Mouse (Mus musculus): Measurements from ENCODE around the gene 1700001J03Rik. TPM values are rescaled to one million over a fixed set of nuclear protein-coding genes. Genes with fewer than 3 reads are reported as not detected.
"Not testable (repeated sequence)": the region's sequence is repeated elsewhere in the genome, so short reads cannot be mapped to it uniquely, and the experiment has no call there.

1700001J03Rik gene
- polyA plus RNA-seq, 1 experiment from 2014 or later, result not detected

GRCm38 (mm10) chr5:146193360-146193759 is 8.3 kb upstream of the 1700001J03Rik start:
- Histone ChIP-seq H3K4me1 (ENCODE audit: control insufficient read depth, insufficient read depth, low read length) (no peaks in the 10 kb centered on the region), H3K36me3 (ENCODE audit: control insufficient read depth, insufficient read depth) (no peaks in the 10 kb centered on the region), H3K4me2 (ENCODE audit: low read depth, low read length) (no peak overlapping the region), H3K9me3 (replicated peaks; ENCODE audit: control insufficient read depth, low read length) (no peaks in the 10 kb centered on the region), H3K27me3 (ENCODE audit: control insufficient read depth, insufficient read depth, low read length) (no peaks in the 10 kb centered on the region), H3K4me3 (ENCODE audit: low read length) (no peak overlapping the region), H3K27ac (ENCODE audit: low read length) (no peak overlapping the region), H3K9ac (ENCODE audit: low read length) (no peak overlapping the region)
- 78% methylated on average over 8 of the region's 8 CpGs for WGBS
- ATAC-seq (replicated peaks; ENCODE audit: extremely low read depth, insufficient read depth, low FRiP score), result no peak

GRCm38 (mm10) chr5:146190501-146191269 is 5.6 kb upstream of the 1700001J03Rik start:
- no peaks in the 10 kb centered on the region for H3K4me1 ChIP-seq (ENCODE audit: control insufficient read depth, insufficient read depth, low read length)
- H3K4me3 ChIP-seq (ENCODE audit: low read length), result no peak overlapping the region
- H3K4me2 ChIP-seq (ENCODE audit: low read depth, low read length), result no peak overlapping the region
- H3K36me3 ChIP-seq (ENCODE audit: control insufficient read depth, insufficient read depth), result no peaks in the 10 kb centered on the region
- 48% methylated on average over 3 of the region's 3 CpGs for WGBS
- H3K9me3 ChIP-seq (replicated peaks; ENCODE audit: control insufficient read depth, low read length), result no peaks in the 10 kb centered on the region
- H3K9ac ChIP-seq (ENCODE audit: low read length), result no peak overlapping the region
- H3K27ac ChIP-seq (ENCODE audit: low read length), result no peak overlapping the region
- ATAC-seq (replicated peaks; ENCODE audit: extremely low read depth, insufficient read depth, low FRiP score), result no peak
- no peaks in the 10 kb centered on the region for H3K27me3 ChIP-seq (ENCODE audit: control insufficient read depth, insufficient read depth, low read length)

GRCm38 (mm10) chr5:146190093-146190492 is 5.0 kb upstream of the 1700001J03Rik start:
- no peak overlapping the region for H3K4me3 ChIP-seq (ENCODE audit: low read length)
- no peaks in the 10 kb centered on the region for H3K27me3 ChIP-seq (ENCODE audit: control insufficient read depth, insufficient read depth, low read length)
- H3K9ac ChIP-seq (ENCODE audit: low read length), result no peak overlapping the region
- no peak for ATAC-seq (replicated peaks; ENCODE audit: extremely low read depth, insufficient read depth, low FRiP score)
- H3K36me3 ChIP-seq (ENCODE audit: control insufficient read depth, insufficient read depth), result no peaks in the 10 kb centered on the region
- 49% methylated on average over 4 of the region's 4 CpGs for WGBS
- no peak overlapping the region for H3K27ac ChIP-seq (ENCODE audit: low read length)
- H3K9me3 ChIP-seq (replicated peaks; ENCODE audit: control insufficient read depth, low read length), result no peaks in the 10 kb centered on the region
- no peaks in the 10 kb centered on the region for H3K4me1 ChIP-seq (ENCODE audit: control insufficient read depth, insufficient read depth, low read length)
- no peak overlapping the region for H3K4me2 ChIP-seq (ENCODE audit: low read depth, low read length)

- ATAC-seq (replicated peaks; ENCODE audit: extremely low read depth, insufficient read depth, low FRiP score), result no peak
- Histone ChIP-seq H3K36me3 (ENCODE audit: control insufficient read depth, insufficient read depth) (no peaks in the 10 kb centered on the region), H3K27me3 (ENCODE audit: control insufficient read depth, insufficient read depth, low read length) (no peaks in the 10 kb centered on the region), H3K9me3 (replicated peaks; ENCODE audit: control insufficient read depth, low read length) (no peaks in the 10 kb centered on the region), H3K27ac (ENCODE audit: low read length) (no peak overlapping the region), H3K9ac (ENCODE audit: low read length) (no peak overlapping the region), H3K4me3 (ENCODE audit: low read length) (no peak overlapping the region), H3K4me2 (ENCODE audit: low read depth, low read length) (no peak overlapping the region), H3K4me1 (ENCODE audit: control insufficient read depth, insufficient read depth, low read length) (no peaks in the 10 kb centered on the region)
- WGBS, result 77% methylated on average over 7 of the region's 7 CpGs
Measured at GRCm38 (mm10) chr5:146188712-146189111, 3.6 kb upstream of the 1700001J03Rik start.

GRCm38 (mm10) chr5:146188144-146188543 is 3.0 kb upstream of the 1700001J03Rik start:
- no peaks in the 10 kb centered on the region for H3K4me1 ChIP-seq (ENCODE audit: control insufficient read depth, insufficient read depth, low read length)
- no peaks in the 10 kb centered on the region for H3K27me3 ChIP-seq (ENCODE audit: control insufficient read depth, insufficient read depth, low read length)
- WGBS, result 84% methylated on average over 1 of the region's 1 CpGs
- no peak overlapping the region for H3K4me2 ChIP-seq (ENCODE audit: low read depth, low read length)
- no peak overlapping the region for H3K4me3 ChIP-seq (ENCODE audit: low read length)
- H3K36me3 ChIP-seq (ENCODE audit: control insufficient read depth, insufficient read depth), result no peaks in the 10 kb centered on the region
- H3K27ac ChIP-seq (ENCODE audit: low read length), result no peak overlapping the region
- ATAC-seq (replicated peaks; ENCODE audit: extremely low read depth, insufficient read depth, low FRiP score), result no peak
- no peaks in the 10 kb centered on the region for H3K9me3 ChIP-seq (replicated peaks; ENCODE audit: control insufficient read depth, low read length)
- no peak overlapping the region for H3K9ac ChIP-seq (ENCODE audit: low read length)

GRCm38 (mm10) chr5:146187441-146187840 is 2.3 kb upstream of the 1700001J03Rik start:
- H3K4me3 ChIP-seq (ENCODE audit: low read length); H3K4me2 ChIP-seq (ENCODE audit: low read depth, low read length); H3K9ac ChIP-seq (ENCODE audit: low read length); H3K9me3 ChIP-seq (replicated peaks; ENCODE audit: control insufficient read depth, low read length); H3K27me3 ChIP-seq (ENCODE audit: control insufficient read depth, insufficient read depth, low read length); H3K4me1 ChIP-seq (ENCODE audit: control insufficient read depth, insufficient read depth, low read length); H3K36me3 ChIP-seq (ENCODE audit: control insufficient read depth, insufficient read depth); ATAC-seq (replicated peaks; ENCODE audit: extremely low read depth, insufficient read depth, low FRiP score); H3K27ac ChIP-seq (ENCODE audit: low read length): not testable (repeated sequence)
- 22% methylated on average over 5 of the region's 5 CpGs for WGBS

- H3K27ac ChIP-seq (ENCODE audit: low read length); ATAC-seq (replicated peaks; ENCODE audit: extremely low read depth, insufficient read depth, low FRiP score); H3K4me2 ChIP-seq (ENCODE audit: low read depth, low read length); H3K4me1 ChIP-seq (ENCODE audit: control insufficient read depth, insufficient read depth, low read length); H3K9ac ChIP-seq (ENCODE audit: low read length); H3K4me3 ChIP-seq (ENCODE audit: low read length); H3K9me3 ChIP-seq (replicated peaks; ENCODE audit: control insufficient read depth, low read length); H3K27me3 ChIP-seq (ENCODE audit: control insufficient read depth, insufficient read depth, low read length); H3K36me3 ChIP-seq (ENCODE audit: control insufficient read depth, insufficient read depth): not testable (repeated sequence)
- WGBS, result 44% methylated on average over 4 of the region's 4 CpGs
Measured at GRCm38 (mm10) chr5:146172744-146173143, 12.4 kb downstream of the 1700001J03Rik start.

GRCm38 (mm10) chr5:146170621-146171020 is 14.5 kb downstream of the 1700001J03Rik start, which contains the start of gene Gm6309:
TSS of gene Gm6309 (minus strand) at chr5:146170721.
- 63% methylated on average over 2 of the region's 2 CpGs for WGBS
- not testable (repeated sequence) for H3K4me2 ChIP-seq (ENCODE audit: low read depth, low read length); H3K36me3 ChIP-seq (ENCODE audit: control insufficient read depth, insufficient read depth); H3K9me3 ChIP-seq (replicated peaks; ENCODE audit: control insufficient read depth, low read length); H3K9ac ChIP-seq (ENCODE audit: low read length); H3K4me1 ChIP-seq (ENCODE audit: control insufficient read depth, insufficient read depth, low read length); H3K27ac ChIP-seq (ENCODE audit: low read length); H3K27me3 ChIP-seq (ENCODE audit: control insufficient read depth, insufficient read depth, low read length); ATAC-seq (replicated peaks; ENCODE audit: extremely low read depth, insufficient read depth, low FRiP score); H3K4me3 ChIP-seq (ENCODE audit: low read length)

GRCm38 (mm10) chr5:146160439-146160838 is 24.7 kb downstream of the 1700001J03Rik start, which contains the start of gene Gm5565:
TSS of gene Gm5565 (minus strand) at chr5:146160539.
- not testable (repeated sequence) for H3K9me3 ChIP-seq (replicated peaks; ENCODE audit: control insufficient read depth, low read length); ATAC-seq (replicated peaks; ENCODE audit: extremely low read depth, insufficient read depth, low FRiP score); H3K27me3 ChIP-seq (ENCODE audit: control insufficient read depth, insufficient read depth, low read length)

More at GRCm38 (mm10) chr5:146160439-146160838, 24.7 kb downstream of the 1700001J03Rik start, which contains the start of gene Gm5565:
- not testable (repeated sequence) for H3K4me1 ChIP-seq (ENCODE audit: control insufficient read depth, insufficient read depth, low read length); H3K9ac ChIP-seq (ENCODE audit: low read length); H3K4me3 ChIP-seq (ENCODE audit: low read length); H3K4me2 ChIP-seq (ENCODE audit: low read depth, low read length); H3K27ac ChIP-seq (ENCODE audit: low read length); H3K36me3 ChIP-seq (ENCODE audit: control insufficient read depth, insufficient read depth)
- WGBS, result 89% methylated on average over 3 of the region's 3 CpGs
